Mouse (Mus musculus) adrenal gland, postnatal 0 days (tissue): ENCODE results near the gene Olfr1340. TPM values are rescaled to one million over a fixed set of nuclear protein-coding genes. Genes with fewer than 3 reads are reported as not detected.

Source experiments
- polyA plus RNA-seq: library from polyadenylated mRNA; unstranded; fragments of >200 nt; fragmentation: Nextera tagmentation; extraction: Ambion mirVana; gene quantifications from 2 replicates; pipeline ENCODE4 v1.2.1, GENCODE M21; 2015

Olfr1340 gene
- not detected in 2 replicates for polyA plus RNA-seq

GRCm38 (mm10) chr4:118719838-118720237, at the start of gene Olfr1340:
Gene Olfr1340 (plus strand): TSS chr4:118720138.

DNA sequence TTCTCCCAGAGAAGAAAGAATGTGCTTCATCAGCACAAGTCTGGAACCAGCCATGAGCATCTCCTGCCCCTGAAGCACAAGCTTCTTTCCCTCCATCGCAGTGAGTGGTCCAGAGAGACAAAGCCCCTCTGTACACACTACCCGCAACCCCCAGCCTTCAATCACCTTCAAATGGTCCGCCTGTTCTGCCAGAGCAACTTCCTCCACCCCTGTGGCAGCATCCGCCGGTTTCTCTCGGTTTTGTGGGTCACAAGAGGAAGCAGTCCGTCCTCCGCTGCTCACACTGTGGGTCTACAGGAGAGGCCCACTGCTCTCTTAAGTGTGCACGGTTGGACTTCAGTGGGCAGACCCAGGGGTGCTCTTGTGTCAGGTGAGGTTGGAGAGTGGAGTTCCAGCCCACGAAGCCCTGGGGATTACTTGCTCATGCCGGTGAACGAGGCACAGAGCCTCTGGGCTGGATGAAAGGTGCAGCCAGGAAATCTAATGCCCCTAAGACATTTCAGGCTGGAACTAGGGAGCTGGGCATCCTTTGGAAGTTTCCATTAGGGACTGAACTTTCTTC, 27.4 kb upstream of the Olfr1340 start, which contains the start of gene Olfr1342:
Olfr1342 (minus strand) TSS at position 345 of the 562 bp plus-strand sequence.

DNA sequence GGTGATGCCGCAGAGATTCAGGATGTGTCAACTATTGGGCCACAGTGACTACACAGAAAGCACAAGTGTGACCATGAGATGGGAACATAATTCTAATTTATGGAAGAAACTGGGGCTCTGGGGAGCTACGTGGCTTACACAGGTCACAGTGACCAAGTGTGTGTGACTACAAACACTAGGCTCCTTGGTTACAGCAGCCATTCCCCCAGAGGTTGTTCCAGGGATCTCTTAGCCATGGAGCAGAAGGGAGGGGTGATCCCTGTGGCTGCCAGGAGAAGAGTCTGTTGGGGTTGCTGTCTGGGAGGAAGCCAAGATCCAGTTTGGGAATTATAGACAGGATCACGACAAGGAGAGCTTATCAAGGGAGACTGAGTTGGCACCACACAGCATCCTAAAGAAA, 16.7 kb upstream of the Olfr1340 start, which contains the start of gene Olfr1341:
Olfr1341 (plus strand) TSS at position 301 of the 400 bp plus-strand sequence.

DNA sequence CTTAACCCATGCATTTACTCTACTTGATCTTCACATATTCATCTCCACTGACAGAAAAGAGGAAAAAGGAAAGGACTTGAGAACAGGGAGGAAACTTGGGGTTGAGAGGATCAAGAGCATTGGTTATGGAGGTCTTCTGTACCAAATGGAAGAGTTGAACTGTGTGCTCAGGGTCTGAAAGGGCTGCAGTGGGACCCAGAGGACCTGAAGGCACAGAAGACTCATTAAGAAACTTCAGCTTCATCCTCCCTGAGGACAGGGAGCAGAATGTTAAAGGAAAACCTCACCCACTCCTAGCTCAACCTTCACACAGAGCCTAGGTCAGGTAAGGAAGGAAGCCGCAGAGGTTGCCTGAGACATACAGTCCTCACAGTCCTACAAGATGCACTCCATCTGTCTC, 11.9 kb downstream of the Olfr1340 start, which contains the start of gene Olfr1339:
Olfr1339 (plus strand) TSS at position 301 of the 400 bp plus-strand sequence.

GRCm38 (mm10) chr4:118758637-118759036, 38.7 kb downstream of the Olfr1340 start, which contains the start of gene Olfr1338:
Gene Olfr1338 (minus strand): TSS chr4:118758737.

Other genes with a start within 250 kb of the Olfr1340 start
- gene Tie1, start 230.1 kb upstream of the Olfr1340 start, polyA plus RNA-seq = 12.7 and 25.6 TPM in 2 replicates
- 0.30 and 0.80 TPM in 2 replicates for gene 2610528J11Rik, start 193.1 kb upstream of the Olfr1340 start, polyA plus RNA-seq
- gene Tmem125, start 176.1 kb upstream of the Olfr1340 start, polyA plus RNA-seq = 0.93 and 1.2 TPM in 2 replicates
- gene Cfap57, start 99.4 kb upstream of the Olfr1340 start, polyA plus RNA-seq = 0.12 and 0.65 TPM in 2 replicates
- gene Ebna1bp2, start 99.3 kb upstream of the Olfr1340 start, polyA plus RNA-seq = 116 TPM in 2 replicates
- not detected in 2 replicates for gene Olfr62, start 61.2 kb upstream of the Olfr1340 start, polyA plus RNA-seq
- not detected in 2 replicates for gene Olfr1342, start 27.4 kb upstream of the Olfr1340 start, polyA plus RNA-seq
- gene Olfr1341, start 16.6 kb upstream of the Olfr1340 start, polyA plus RNA-seq = not detected in 2 replicates
- not detected in 2 replicates for gene Olfr1339, start 12.0 kb downstream of the Olfr1340 start, polyA plus RNA-seq
- not detected in 2 replicates for gene Olfr1338, start 38.6 kb downstream of the Olfr1340 start, polyA plus RNA-seq
- gene Olfr1337, start 62.4 kb downstream of the Olfr1340 start, polyA plus RNA-seq = not detected in 2 replicates
- gene Olfr1335, start 89.8 kb downstream of the Olfr1340 start, polyA plus RNA-seq = not detected in 2 replicates
- not detected in 2 replicates for gene Olfr1333, start 116.1 kb downstream of the Olfr1340 start, polyA plus RNA-seq
- gene Olfr1331, start 144.5 kb downstream of the Olfr1340 start, polyA plus RNA-seq = not detected in 2 replicates
- gene Olfr1330, start 168.5 kb downstream of the Olfr1340 start, polyA plus RNA-seq = not detected in 2 replicates
- gene Olfr1329, start 197.3 kb downstream of the Olfr1340 start, polyA plus RNA-seq = not detected in 2 replicates
- gene Olfr1328, start 218.5 kb downstream of the Olfr1340 start, polyA plus RNA-seq = not detected in 2 replicates
- not detected in 2 replicates for gene Lao1, start 241.4 kb downstream of the Olfr1340 start, polyA plus RNA-seq